Mouse (Mus musculus): ENCODE measurements around the gene Ddx41.
A peak's percentile ranks its signal among the peaks of the same experiment; 100 is the strongest.
"Not testable (repeated sequence)": the region's sequence is repeated elsewhere in the genome, so short reads cannot be mapped to it uniquely, and the experiment has no call there.

The Ddx41 gene

DNA sequence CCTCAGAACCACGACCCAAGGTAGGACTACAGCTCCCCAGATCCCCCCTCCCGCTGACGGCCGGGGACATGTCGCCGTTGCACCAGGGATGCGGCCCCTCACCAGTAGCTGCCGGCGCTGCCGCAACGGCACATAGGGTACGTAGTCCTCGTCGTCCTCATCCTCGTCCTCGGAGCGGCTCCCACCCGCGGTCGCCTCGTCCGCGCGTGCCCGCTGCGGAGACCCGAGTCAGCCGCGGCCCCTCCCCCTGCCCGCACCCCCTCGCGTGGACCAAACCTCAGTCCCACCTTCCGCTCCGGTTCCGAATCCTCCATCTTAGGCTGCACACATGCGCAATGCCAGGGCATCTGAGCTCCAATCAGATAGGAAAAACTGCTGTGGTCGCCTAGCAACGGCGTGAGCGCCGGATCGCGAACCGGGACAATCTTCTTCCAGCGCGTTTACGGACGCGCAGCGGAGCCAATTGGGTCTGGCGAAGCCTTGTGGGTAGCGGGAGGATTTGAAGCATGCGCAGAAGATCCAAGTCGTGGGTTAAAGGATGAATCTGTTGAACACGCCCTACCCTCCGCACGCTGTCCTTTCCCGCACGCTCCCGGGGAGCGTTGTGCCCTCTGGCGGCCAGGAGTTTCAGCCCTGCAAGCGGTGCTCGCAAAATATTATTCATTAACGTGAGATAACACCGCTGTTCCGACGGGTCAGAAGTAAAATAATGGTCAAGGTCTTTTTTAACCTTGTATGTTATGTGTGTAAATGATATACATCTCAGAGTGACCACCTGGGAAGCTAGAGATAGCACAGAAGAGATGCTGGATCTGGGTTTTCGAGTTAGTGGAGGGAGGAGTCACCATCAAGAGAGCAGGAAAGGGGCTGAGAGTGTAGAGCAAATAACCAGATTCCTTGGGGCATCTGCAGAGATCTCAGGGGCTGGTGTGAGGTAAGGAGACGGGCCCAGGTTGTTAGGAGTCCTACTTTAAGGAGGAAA lies at the start of gene Ddx41:
Gene Ddx41, minus strand, starts transcription at position 465 of the 982 bp plus-strand sequence.
- DNase-seq (ENCODE audit: low read depth, low spot score), result peak; percentile 100

DNA sequence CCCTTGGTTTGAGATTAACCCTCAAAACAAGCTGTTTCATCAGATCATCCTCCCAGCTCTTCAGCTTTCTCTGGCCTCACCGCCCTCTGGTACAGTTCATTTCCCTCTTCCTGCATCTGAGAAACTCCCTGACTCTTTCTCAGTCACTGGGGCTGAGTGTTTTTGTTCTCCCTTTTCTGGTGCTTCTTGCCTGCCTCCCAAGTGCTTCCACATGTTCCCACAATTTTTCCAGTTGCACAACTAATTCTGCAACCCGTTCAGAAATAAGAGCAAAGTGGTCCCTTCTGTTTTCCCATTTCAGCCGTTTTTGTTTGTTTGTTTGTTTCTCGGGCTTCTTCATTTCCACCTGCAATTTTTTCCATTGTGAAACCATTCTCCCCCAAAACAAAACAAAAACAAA lies 41.6 kb upstream of the Ddx41 start:
- DNase-seq (ENCODE audit: low read depth, low spot score), result no peak

DNA sequence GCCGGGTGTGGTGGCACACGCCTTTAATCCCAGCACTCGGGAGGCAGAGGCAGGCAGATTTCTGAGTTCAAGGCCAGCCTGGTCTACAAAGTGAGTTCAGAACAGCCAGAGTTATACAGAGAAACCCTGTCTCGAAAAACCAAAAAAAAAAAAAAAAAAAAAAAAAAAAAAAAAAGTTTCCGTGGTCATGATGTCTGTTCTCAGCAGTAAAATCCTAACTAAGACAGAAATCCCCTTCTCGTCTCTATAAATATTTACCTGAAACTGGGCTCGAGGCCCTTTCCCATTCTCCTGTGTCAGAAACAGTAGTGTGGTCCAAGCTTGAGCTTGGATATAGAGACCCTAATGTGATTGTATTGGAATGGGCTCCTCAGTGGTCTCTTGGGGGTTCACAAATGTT lies 40.4 kb upstream of the Ddx41 start:
- not testable (repeated sequence) for DNase-seq (ENCODE audit: low read depth, low spot score)

DNA sequence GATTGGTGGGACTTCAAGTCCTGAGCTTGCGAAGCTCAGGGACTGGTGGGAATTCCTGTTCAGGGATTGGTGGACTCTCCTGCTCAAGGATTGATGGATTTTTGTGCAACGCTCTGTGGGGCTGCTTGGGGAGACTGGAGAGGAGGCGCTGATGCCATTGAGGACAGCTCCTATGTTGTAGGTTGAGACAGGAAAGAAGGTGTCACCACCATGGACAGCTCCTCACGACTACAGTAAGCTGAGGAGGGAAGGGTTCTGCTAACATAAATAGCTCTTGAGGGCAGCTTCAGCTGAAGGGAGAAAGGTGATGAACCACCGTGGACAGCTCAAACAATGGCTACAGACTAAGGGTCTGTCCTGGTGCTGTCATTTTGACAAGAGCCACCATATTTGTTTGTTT lies 39.5 kb upstream of the Ddx41 start:
- DNase-seq (ENCODE audit: low read depth, low spot score), result no peak

DNA sequence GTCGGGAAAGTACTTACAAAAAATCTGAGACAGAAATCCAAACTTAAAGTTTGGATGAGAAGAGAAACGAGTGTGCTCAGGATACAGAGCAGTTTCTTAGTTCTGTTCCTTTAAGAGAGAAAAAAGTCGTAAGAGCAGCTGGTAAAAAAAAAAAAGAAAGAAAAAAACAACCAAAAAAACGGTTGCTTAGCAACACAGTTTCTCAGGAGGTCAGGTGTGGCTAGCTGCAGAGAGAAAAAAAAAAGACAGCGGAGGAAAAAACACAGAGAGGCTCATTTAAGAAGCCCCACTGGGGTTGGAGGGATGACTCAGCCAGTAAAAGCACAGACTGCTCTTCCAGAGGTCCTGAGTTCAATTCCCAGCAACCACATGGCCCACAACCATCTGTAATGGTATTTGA lies 37.9 kb upstream of the Ddx41 start:
- no peak for DNase-seq (ENCODE audit: low read depth, low spot score)

DNA sequence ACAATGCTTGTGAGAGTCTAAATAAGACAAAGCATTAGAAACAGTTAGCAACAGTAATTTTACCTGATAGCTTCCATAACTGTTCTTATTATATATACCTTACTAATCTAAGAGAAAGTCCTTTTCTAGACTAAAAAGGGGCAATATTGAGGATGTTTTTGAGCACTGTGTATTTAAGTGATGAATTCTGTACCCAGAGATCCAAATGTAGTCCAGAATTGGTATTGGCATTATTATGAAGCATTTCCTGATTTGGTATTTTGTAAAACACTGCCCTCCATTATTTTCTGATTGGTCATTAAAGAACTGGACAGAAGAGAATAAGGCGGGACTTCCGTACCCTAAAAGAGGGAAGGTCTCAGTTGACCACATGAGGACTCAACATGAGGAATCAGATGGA lies 37.0 kb upstream of the Ddx41 start, which contains the start of gene Tmed9:
Gene Tmed9, plus strand, starts transcription at position 301 of the 400 bp plus-strand sequence.
- no peak for DNase-seq (ENCODE audit: low read depth, low spot score)

DNA sequence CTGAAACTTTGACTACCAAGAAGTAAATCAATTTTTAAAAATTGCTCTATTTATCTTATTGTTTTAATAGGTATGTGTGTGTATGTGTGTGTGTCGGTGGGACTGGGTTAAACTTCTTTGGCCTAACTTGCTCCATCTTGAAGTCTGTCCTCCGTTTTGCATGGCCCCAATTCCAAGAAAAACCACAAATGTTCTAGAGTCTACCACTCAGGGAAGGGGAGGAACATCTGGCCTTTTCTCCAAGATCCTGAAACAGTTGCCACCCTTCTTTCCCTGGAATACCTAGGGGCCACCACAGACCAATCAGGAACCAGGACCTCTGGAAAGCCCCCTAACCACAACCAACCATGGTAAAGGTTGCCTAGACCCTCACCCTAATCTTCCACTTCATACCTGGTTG lies 35.5 kb upstream of the Ddx41 start:
- DNase-seq (ENCODE audit: low read depth, low spot score), result no peak

DNA sequence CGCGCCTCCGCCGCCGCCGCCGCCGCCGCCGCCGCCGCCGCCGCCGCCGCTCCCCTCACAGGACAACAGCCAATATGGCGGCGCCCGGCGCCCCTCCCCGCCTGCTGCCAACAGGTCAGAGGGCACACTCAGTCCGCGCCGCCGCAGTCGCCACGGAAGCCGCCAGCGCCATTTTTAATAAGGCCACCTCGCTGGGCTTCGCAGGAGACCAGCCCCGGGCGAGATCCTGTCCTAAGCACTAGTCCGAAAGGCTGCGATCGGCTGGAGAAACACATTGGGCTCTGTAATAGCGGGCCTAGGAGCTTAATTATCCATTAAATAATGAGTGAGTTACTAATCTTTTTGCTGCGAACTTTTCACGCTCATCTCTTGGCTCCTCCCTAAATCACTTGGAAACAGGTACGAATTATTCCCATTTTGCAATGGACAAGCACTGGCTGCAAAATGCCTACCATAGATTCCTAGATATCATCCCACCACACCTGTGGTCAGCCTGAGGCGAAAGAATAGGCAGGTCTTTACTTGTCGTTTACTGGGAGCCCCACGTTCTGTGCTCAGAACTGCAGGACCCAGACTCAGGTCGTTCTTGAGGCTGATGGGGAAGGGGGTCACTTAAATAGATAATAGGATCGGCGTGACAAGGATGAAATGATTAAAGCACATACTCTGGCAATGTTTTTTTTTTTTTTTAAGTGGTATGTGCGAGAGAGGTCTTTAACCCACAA lies 34.7 kb upstream of the Ddx41 start, which contains the start of gene Fam193b:
Gene Fam193b, minus strand, starts transcription at position 94 of the 725 bp plus-strand sequence.
- DNase-seq (ENCODE audit: low read depth, low spot score), result peak; percentile 92

DNA sequence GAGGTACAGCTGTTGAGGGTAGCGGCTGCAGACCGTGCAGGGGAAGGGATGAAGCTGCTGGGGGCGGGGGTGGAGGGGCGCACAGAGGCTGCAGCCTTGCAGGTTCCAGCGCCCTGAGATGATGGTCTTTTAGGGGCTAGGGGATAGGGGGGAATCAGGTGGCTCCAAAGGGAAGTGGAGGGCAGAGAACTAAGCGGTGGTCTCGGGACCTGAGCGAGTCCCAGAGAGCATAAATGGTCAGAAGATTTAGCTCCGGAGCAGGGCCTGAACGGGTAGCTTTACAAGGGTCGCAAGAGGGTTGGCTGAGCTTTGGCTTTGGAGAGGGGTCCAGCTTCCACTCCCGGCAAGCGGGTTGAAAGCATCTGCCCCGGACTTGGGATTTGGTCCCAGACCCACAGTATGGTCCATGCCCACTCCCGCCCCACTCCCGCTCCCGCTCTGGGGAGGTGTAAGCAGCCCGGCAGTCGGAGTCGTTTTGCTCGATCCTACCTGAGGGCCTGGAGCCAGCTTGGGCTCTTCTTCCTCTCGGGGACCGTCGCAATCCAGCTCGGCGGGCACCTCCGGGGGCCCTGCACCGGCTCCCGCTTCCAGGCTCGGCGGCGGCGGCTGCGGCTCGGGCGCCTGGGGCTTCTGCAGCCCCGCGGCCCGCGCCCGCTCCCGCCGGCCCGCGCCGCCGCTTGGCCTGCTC lies 34.0 kb upstream of the Ddx41 start:
- no peak for DNase-seq (ENCODE audit: low read depth, low spot score)

DNA sequence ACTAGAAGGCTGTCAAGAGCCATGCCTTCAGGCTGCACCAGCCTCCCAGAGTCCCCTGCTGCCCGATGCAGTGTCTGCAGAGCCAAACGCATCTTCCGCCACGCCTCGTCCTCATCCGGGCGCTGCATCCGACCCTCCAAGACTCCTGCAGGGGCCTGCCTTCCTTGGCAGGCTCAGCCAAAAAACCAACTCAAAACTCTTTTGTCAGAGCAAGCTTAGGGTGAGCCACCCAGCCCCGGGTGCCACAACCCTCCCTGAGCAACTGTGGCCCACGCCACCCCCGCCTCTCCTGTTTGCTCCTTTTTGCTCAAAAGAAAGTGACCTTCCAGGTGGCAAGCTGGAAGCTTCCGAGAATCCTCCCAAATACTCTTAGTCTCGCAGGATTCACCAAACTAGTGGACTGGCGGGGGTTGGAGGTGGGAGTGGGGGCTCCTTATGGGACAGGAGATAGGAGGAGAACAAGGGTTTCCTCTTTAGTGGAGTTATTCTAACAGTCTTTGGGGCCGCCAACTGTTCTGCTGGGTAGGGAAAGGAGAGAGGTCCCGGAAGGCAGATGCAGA lies 33.3 kb upstream of the Ddx41 start:
- no peak for DNase-seq (ENCODE audit: low read depth, low spot score)

DNA sequence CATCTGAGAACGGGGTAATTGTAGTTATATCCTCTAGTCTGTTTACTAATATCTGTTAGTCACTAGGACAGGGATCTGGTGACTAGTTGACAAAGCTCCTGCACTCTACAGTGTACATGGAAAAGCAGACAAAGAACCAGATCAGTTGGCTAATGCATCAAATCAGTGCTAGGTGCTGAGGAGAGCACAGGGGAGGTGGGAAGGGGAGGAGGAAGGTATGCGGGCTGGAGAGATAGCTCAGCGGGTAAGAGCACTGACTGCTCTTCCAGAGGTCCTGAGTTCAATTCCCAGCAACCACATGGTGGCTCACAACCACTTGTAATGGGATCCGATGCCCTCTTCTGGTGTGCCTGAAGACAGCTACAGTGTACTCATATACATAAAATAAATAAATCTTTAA lies 32.1 kb upstream of the Ddx41 start:
- not testable (repeated sequence) for DNase-seq (ENCODE audit: low read depth, low spot score)

DNA sequence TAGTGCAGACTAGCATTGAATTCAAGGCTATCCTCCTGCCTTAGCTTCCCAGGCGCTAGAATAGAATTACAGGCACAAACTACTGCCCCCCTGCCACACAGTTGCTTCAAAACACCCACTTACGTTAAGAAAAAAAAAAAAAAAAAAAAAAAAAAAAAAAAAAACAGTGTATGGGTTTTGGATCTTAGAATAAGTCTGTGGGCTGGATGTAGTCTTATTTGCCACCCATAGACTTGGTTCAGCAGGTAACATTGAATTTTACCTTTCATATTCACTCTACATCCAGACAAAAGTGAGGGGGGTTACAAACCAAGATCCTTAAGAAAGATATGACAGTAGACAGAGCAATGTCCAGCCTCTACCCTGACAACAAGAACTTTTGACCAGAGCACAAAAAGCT lies 31.5 kb upstream of the Ddx41 start:
- no peak for DNase-seq (ENCODE audit: low read depth, low spot score)

DNA sequence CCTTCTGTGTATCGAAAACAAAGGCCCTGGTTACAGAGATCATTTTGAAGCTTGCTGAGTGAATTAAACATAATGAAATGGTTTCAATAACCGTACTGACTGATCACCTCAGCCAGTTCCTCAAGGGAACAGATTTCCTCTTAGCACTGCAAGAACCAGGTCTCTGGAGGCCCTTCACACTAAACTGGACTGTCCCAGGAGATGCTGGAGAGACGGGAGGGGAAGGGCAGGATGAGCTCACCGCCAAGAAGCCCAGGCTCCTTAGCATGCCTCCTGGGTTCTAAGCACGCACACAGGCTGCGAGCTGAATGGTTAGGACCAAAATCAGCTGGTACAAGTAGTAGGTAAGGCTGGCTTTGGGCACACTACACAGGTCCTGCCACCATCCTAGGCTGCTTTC lies 30.5 kb upstream of the Ddx41 start:
- DNase-seq (ENCODE audit: low read depth, low spot score), result no peak

DNA sequence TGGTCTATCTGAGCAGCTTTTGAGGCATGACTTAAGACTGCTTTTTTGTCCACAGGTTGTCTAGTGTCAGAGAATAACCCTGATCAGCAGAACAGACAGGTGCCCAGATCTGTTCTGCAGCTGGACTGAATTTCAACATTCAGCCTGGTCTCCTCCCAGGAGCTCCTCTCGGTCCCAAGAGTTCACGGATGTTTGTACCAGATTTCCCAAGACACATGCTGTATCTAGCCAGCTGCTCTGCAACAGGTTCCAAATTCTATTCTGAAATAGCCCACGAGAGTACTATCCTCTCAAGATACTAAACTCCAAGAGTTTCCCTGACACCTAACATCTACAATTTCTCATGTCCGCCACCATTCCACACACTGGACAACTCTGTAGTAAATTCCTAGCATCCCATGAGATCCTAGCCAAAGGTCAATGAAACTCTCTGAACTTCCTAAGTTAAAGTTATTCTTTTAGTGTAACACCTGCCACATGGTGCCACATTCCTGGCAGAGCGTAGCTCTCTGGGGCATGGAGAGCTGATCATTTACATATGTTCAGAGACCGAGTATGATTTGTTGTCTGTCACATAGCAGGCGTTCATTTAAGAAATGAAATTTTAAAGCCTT lies 26.9 kb upstream of the Ddx41 start:
- peak; percentile 44 for DNase-seq (ENCODE audit: low read depth, low spot score)

DNA sequence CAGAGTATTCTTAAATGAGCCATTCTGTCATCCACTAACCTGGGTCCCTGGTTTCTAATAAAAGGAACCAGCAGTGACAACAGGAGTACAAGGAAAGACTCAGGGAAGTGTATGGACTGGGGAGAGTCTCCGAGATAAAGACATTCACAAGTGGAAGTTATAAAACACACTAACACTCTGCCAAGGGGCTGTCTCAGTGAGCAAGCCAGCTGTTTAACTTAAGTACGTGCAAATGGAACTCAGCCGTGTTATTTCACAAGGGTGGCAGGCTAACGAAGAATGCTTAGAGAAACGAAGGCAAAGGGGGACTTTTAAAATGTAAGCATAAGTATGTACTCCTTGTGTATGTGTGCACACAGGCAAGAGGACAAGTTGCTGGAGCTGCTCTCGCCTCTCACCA lies 21.0 kb upstream of the Ddx41 start:
- DNase-seq (ENCODE audit: low read depth, low spot score), result no peak

DNA sequence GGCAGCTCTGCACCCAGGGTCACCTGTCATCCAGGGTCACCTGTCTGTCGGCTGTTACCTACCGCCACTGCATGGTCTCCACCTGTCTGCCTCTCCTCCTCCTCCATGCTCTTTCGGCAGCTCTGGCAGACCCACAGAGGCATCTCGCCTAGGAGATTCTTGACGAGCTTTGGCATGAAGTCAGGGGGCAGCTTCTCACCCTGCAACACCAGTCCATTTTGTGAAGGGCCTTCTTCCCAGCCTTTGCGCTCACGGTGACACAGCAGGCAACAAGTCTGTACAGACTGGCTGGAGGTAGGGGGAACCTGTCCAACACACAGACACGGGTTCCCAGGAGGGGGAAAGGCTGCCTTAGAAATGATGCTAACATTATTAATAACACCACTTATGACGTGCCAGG lies 19.5 kb upstream of the Ddx41 start:
- no peak for DNase-seq (ENCODE audit: low read depth, low spot score)

DNA sequence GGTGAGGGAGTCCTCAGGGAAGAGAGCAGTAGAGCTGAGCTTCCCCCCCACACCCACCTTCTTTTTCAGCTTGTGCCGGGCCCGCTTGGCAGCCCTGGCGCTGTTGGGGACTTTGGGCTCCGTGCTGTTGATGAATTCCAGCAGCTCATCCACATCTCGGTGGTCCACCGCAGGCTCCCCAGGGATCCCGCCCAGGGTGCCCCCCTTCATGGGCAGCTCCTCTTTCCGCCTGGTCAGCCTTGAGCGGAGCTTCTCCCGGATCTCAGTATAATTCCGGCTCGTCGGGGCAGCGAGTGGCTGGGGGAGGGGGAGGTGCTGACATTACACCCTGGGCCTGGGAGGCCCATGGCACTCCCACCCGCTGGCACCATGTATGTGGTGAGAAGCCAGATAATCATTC lies 12.6 kb upstream of the Ddx41 start:
- no peak for DNase-seq (ENCODE audit: low read depth, low spot score)

DNA sequence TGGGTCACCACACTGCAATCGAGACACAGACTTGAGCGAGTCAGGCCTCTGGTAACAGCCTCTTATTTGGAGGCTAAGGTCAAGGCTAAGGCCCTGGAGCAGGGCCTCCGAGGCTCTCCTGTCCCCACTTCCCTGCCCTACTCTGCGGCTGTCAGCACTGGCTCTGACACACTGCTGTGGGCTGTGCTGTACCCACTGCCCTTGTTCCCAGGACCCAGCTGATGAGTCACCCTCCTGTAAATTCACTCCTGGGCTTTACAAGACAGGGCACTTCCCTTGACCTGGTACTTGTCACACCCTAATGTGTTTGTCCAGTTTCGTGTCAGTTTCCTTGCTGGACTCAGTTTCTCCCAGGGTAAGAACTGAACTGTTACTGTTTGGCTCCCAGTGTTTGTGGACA lies 12.0 kb upstream of the Ddx41 start:
- DNase-seq (ENCODE audit: low read depth, low spot score), result no peak

DNA sequence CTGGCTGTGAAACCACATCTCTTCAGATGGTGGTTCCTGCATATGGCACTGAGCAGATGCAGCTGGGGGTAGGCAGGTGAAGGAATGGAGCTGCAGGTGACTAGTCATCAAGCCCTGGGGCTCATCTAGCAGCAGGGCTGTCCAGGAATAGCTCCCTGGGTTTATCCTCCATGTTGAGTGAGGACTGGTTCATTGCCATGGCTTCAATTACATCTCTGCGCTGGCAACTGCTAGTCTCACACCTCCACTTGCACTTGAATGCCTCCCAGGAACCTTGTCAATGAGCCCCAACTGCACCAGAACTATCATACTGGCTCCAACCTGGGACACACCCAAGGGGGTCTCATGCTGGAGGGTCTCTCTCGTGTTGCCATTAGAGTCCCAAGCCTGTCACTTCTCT lies 11.5 kb upstream of the Ddx41 start:
- no peak for DNase-seq (ENCODE audit: low read depth, low spot score)

DNA sequence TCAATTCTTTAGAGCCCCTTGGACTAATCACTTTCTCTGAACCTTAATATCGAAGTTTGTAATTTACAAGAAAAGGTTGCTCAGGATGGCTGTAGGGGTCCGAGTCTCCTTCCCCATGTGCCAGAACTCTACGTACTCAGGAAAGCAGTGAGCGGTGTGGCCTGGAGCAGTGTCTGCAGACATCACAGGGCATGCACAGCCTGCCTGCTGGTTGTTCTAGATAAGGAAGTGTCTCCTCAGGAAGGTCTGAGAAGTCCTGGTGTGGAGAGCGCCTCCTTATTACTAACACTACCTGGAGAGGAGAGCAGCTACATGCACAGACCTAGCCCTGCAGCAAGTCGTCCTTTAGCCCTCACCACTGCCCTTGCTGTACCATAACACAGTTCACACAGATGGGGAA lies 8.3 kb upstream of the Ddx41 start:
- no peak for DNase-seq (ENCODE audit: low read depth, low spot score)

DNA sequence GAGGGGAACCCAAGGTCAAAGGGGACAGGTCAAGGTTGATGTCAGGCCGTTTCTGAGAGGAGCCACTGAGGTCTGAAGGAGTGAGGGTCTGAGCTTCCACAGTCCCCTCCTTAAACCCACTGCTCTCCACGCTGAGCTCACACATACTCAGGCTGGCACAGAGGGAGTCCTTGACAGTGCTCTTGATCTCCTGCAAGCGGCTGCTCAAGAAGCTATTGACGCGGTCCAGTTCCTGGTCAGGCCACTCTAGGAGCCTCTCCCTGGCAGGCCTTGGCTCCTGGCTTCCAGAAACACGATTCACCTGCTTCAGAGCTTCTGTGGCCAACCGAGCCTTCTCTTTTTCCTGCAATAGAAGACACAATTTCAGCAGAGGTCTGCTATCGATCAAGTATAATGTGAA lies 7.0 kb upstream of the Ddx41 start:
- no peak for DNase-seq (ENCODE audit: low read depth, low spot score)
